ENCODE assay signal across 29 mouse cellular contexts in genomic region chr2:33907174-33907573, GRCm38 (mm10). TPM values are rescaled to one million over a fixed set of nuclear protein-coding genes. Genes with fewer than 3 reads are reported as not detected.
DNase-seq lines count a peak whose midpoint lies in the region; ATAC-seq lines count a peak whose summit lies in the region.
"Had no signal": no experiment of that assay in that cellular context is flagged by ENCODE, and none has a peak within 500 bp of the region (broad histone marks: within the 10 kb centered on the region; RNA-seq: fewer than 3 reads in every experiment).

No protein-coding gene starts in this region.

- H3K9me3 ChIP-seq in liver, embryonic 11.5 days (ENCODE audit: control insufficient read depth, low read length) = no peaks in the 10 kb centered on the region
- H3K9me3 ChIP-seq in limb, embryonic 10.5 days (replicated peaks) = no peaks in the 10 kb centered on the region
- H3K9me3 ChIP-seq: embryonic facial prominence, embryonic 15.5 days; heart, embryonic 10.5 days had no signal

- H3K4me1 ChIP-seq in liver, embryonic 11.5 days (replicated peaks; ENCODE audit: control insufficient read depth, insufficient read depth, low read length) = 0 out of 2 replicates have a peak, but pooled peaks cover 2% of the 10 kb centered on the region
- H3K4me1 ChIP-seq in limb, embryonic 10.5 days = peaks cover 6% of the 10 kb centered on the region

- no peak overlapping the region for H3K9ac ChIP-seq in liver, embryonic 11.5 days (ENCODE audit: low read depth, low read length)
- H3K9ac ChIP-seq: embryonic facial prominence, embryonic 15.5 days; forebrain, postnatal 0 days; heart, embryonic 13.5 days; hindbrain, embryonic 14.5 days had no signal

- no peaks in the 10 kb centered on the region for H3K36me3 ChIP-seq in liver, embryonic 11.5 days (ENCODE audit: control insufficient read depth, insufficient read depth, low read length)
- H3K36me3 ChIP-seq in limb, embryonic 10.5 days = no peaks in the 10 kb centered on the region
- H3K36me3 ChIP-seq: embryonic facial prominence, embryonic 15.5 days; heart, embryonic 10.5 days; heart, embryonic 13.5 days had no signal

- H3K4me3 ChIP-seq in liver, embryonic 11.5 days (ENCODE audit: low read depth, low read length) = no peak overlapping the region
- no peak overlapping the region for H3K4me3 ChIP-seq in limb, embryonic 10.5 days
- H3K4me3 ChIP-seq: embryonic facial prominence, embryonic 15.5 days; heart, adult 2 months; heart, embryonic 10.5 days; heart, embryonic 13.5 days had no signal

- no peak for ATAC-seq in liver, embryonic 11.5 days (replicated peaks; ENCODE audit: low FRiP score)
- ATAC-seq: CD4-positive, CD25-positive, alpha-beta regulatory T cell, adult 4 months; forebrain, embryonic 14.5 days; forebrain, postnatal 0 days; hindbrain, postnatal 0 days had no signal

- peak; percentile 19 for DNase-seq in liver
- DNase-seq in liver, embryonic 11.5 days (ENCODE audit: low spot score) = no peak
- DNase-seq in induced T-regulatory cell, adult 2 months (ENCODE audit: low read depth) = peak; percentile 38
- peak; percentile 60 for DNase-seq in thymus, postnatal 0 days (ENCODE audit: low spot score)
- peak; percentile 41 for DNase-seq in thymus, postnatal 4 days
- no peak for DNase-seq in kidney, adult 11 months
- DNase-seq in gastrocnemius, adult 8-10 months (ENCODE audit: low spot score in 2 of 2) = no peak
- DNase-seq in limb, embryonic 10.5 days (ENCODE audit: low spot score) = no peak
- DNase-seq: adrenal gland, postnatal 10 days; adrenal gland, postnatal 36 days; B cell, adult 2 months; cerebellum, adult 11-12 months; cerebellum, adult 8-10 months; cerebellum, postnatal 10 days; cerebellum, postnatal 36 days; embryo, embryonic 11 days; forebrain, postnatal 0 days; gastrocnemius, postnatal 10 days; gastrocnemius, postnatal 36 days; heart, adult 2 months; heart, postnatal 14 days; heart, postnatal 4 days had no signal

- no peak overlapping the region for H3K4me2 ChIP-seq in liver, embryonic 11.5 days
- H3K4me2 ChIP-seq: embryonic facial prominence, embryonic 15.5 days; heart, embryonic 13.5 days; hindbrain, embryonic 14.5 days had no signal

- WGBS in liver, embryonic 11.5 days = 75% methylated on average over 6 of the region's 6 CpGs
- WGBS in limb, embryonic 10.5 days = 91% methylated on average over 6 of the region's 6 CpGs

- no peak overlapping the region for H3K27ac ChIP-seq in liver, embryonic 11.5 days (ENCODE audit: low read depth, low read length)
- H3K27ac ChIP-seq in limb, embryonic 10.5 days = no peak overlapping the region
- H3K27ac ChIP-seq: heart, adult 2 months; hindbrain, embryonic 14.5 days; hindbrain, postnatal 0 days had no signal

- H3K27me3 ChIP-seq in liver, embryonic 11.5 days (replicated peaks; ENCODE audit: control insufficient read depth, insufficient read depth, low read length) = no peaks in the 10 kb centered on the region
- no peaks in the 10 kb centered on the region for H3K27me3 ChIP-seq in limb, embryonic 10.5 days (ENCODE audit: low read depth, poor library complexity, severe bottlenecking)
- H3K27me3 ChIP-seq: embryonic facial prominence, embryonic 15.5 days had no signal

RNA-seq across cellular contexts. Expression of gene Mvb12b, which starts 19.4 kb away (rescaled TPM):
- 17.7 and 18.3 TPM in 2 replicates for polyA plus RNA-seq in liver, embryonic 11.5 days (2014; fragmentation: Nextera tagmentation; extraction: Ambion mirVana)
- 50.4 and 56.8 TPM in 2 replicates for polyA plus RNA-seq in thymus, postnatal 0 days (2015; fragmentation: Nextera tagmentation; extraction: Ambion mirVana)
- 10 to 100 TPM; 31.9 to 41.4 (median 34.4) TPM for total RNA-seq in gastrocnemius, adult 8-10 months (2022)
- polyA plus RNA-seq in limb, embryonic 10.5 days (2016; fragmentation: Nextera tagmentation; extraction: Ambion mirVana) = 15.0 and 17.5 TPM in 2 replicates

Comparison
In these comparisons a context has a peak if more than half of its experiments do, and no peak if none do; other contexts are left out.
1. DNase-seq: peak in liver (single experiment), induced T-regulatory cell, adult 2 months (single experiment), thymus, postnatal 0 days (single experiment) and thymus, postnatal 4 days (single experiment); none in liver, embryonic 11.5 days (single experiment), kidney, adult 11 months (single experiment), gastrocnemius, adult 8-10 months (0 of 2) and limb, embryonic 10.5 days (single experiment).